Mouse (Mus musculus) heart, postnatal 0 days (tissue): ENCODE data around the gene Ramp1.

Source experiments
- CTCF ChIP-seq: IDR thresholded peaks from 2 replicates; pipeline ENCODE4 v1.5.1; 2016; ENCODE audit warnings: antibody characterized with exemption, control low read depth, low read depth
- EP300 ChIP-seq: IDR thresholded peaks from 2 replicates; pipeline ENCODE4 v1.6.1; 2016; ENCODE audit warnings: antibody characterized with exemption, low read depth

DNA sequence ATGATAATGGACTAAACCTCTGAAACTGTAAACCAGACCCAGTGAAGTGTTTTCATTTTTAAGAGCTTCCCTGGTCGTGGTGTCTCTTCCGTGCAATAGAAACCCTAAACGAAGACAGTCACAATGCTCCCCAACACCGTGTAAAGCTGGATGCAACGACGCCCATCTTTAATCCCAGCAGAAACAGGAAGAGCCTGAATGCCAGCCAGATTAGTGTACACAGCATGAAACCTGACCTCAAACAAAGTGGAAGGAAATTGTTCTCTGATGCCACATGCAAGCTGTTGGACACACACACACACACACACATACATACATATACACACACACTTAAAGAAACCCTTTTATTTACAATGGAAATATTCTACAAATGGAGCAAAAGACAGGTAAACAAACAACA, 51.5 kb downstream of the Ramp1 start:
- no peak for TF ChIP-seq EP300
- TF ChIP-seq CTCF, result no peak
